Mouse (Mus musculus): ENCODE data around the gene Acox2.

Gene Acox2

GRCm38 (mm10) chr14:8213803-8214224 lies 45.3 kb downstream of the Acox2 start, which contains the start of gene Kctd6:
TSS of gene Kctd6 (plus strand) at chr14:8214140.
- peak; percentile 98 for DNase-seq (ENCODE audit: low spot score)

GRCm38 (mm10) chr14:8212996-8213395 lies 46.2 kb downstream of the Acox2 start:
- no peak for DNase-seq (ENCODE audit: low spot score)

- DNase-seq (ENCODE audit: low spot score) = no peak
Observed at GRCm38 (mm10) chr14:8209896-8210295, 49.3 kb downstream of the Acox2 start.

DNA sequence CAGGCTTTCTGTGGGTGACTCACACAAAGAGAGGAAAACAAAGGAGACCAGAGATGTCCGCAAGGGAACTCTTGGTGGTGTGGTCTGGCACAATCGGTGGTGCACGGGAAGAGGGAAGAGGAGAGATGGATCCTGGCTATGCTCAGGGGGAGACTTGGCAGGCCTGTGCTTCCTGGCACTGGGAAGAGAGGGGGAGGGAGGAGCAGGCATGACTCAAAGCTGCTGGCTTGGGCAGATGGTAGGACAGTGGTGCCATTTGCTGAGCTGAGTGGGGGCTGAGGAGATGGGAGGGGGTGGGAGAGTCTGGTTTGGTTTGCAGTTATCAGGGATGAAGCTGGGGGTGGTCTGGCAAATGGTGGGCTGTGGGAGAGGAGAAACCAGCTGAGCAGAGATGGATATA lies 50.3 kb downstream of the Acox2 start:
- no peak for DNase-seq (ENCODE audit: low spot score)

- DNase-seq (ENCODE audit: low spot score) = no peak
Observed at GRCm38 (mm10) chr14:8207543-8207942, 51.6 kb downstream of the Acox2 start.

- DNase-seq (ENCODE audit: low spot score) = no peak
Observed at GRCm38 (mm10) chr14:8207105-8207504, 52.0 kb downstream of the Acox2 start.

DNA sequence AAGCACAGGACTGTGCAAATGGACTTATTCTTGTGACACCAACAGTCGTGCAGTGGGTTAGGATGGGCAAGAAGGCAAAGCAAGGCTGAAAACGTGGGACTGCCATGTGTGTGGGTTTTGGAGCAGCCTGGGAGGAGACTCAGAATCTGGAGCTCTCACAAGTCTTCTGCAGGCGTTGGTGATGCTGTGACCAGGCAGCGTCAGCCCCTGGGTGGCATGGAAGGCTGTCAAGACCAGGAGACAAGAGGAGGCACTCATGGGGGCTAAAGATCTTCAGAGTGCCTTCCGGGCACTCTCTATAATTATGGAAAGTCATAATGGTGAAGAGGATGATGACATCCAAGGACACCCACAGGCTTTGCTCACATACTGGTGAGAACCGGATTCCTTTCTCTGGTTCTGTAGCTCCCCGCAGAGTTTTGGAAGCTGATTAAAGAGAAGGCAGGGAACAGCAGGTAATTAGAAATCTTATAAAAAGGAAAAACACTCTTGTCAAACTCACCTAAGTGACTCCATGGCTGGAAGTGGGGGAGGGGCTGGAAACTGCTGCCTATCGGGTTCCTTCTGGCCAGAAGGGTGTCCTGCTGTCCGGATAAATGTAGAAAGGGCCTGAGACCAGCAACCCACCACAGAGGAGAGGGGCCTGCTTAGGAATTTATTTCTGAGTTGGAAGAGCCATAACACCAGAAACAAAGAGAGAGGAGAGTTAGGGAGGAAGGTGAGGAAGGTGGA lies 52.8 kb downstream of the Acox2 start:
- no peak for DNase-seq (ENCODE audit: low spot score)

GRCm38 (mm10) chr14:8201715-8202114 lies 57.4 kb downstream of the Acox2 start:
- no peak for DNase-seq (ENCODE audit: low spot score)

DNA sequence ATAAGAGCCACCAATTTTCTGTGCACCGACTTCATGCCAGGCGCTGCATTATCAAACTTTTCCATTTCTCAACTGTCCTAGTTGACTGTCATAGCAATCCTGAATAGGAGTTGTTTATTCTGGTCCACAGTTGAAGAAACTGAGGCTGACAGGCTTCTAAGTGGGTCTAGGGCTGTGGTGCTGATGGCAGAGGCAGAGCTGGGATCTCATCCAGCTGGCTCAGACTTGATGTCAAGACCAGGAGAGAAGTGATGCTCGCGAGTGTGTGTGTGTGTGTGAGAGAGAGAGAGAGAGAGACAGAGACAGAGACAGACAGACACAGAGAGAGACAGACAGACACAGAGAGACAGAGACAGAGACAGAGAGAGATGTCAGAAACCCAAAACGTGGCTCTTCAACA lies 58.4 kb downstream of the Acox2 start:
- no peak for DNase-seq (ENCODE audit: low spot score)

- DNase-seq (ENCODE audit: low spot score) = no peak
Observed at GRCm38 (mm10) chr14:8192727-8193126, 66.4 kb downstream of the Acox2 start.

DNA sequence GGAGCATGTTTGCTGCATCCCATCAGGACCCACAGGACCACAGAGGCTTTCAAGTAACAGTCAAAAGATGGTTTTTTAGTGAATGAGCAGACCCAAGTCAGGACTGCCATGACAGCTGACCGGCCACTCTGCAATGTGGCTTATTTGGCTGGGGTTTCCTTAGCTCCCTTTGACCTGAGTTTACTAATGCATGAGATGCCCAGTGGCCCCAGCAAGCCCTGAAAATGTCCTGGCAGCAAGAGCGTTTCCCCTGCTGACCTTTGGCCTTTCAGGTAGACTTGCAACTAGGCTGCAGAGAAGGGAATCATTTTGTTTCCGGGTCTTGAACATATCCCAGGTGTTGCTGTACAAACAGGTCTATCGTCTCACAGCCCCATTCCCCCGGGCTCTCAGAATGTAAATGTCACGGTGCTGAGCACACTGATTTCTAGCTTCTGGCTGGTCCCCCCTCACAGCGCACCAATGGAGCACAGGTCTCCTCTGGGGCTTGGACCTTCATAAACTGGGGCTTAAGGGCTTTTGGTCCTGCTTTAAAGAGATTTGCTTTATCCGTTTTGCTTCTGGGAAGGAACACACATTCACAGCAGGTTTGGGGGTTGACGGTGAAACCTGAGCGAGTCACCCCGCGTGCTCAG lies 67.7 kb downstream of the Acox2 start:
- DNase-seq (ENCODE audit: low spot score) = no peak

DNA sequence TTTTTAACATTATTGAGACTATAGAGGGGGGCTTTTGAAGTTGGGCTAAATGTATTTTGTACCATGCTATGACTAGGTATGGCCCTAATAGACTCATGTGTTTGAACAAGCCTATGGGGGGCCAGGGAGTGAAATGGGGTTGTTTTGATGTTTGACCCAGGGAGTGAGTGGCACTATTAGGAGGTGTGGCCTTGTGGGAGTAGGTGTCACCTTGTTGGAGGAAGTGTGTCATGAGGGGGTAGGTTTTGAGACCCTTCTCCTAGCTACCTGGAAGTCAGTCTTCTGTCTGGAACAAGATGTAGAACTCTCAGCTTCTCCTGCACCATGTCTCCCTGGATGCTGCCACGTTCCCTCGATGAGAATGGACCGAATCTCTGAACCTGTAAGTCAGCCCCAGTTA lies 68.6 kb downstream of the Acox2 start:
- DNase-seq (ENCODE audit: low spot score) = no peak

DNA sequence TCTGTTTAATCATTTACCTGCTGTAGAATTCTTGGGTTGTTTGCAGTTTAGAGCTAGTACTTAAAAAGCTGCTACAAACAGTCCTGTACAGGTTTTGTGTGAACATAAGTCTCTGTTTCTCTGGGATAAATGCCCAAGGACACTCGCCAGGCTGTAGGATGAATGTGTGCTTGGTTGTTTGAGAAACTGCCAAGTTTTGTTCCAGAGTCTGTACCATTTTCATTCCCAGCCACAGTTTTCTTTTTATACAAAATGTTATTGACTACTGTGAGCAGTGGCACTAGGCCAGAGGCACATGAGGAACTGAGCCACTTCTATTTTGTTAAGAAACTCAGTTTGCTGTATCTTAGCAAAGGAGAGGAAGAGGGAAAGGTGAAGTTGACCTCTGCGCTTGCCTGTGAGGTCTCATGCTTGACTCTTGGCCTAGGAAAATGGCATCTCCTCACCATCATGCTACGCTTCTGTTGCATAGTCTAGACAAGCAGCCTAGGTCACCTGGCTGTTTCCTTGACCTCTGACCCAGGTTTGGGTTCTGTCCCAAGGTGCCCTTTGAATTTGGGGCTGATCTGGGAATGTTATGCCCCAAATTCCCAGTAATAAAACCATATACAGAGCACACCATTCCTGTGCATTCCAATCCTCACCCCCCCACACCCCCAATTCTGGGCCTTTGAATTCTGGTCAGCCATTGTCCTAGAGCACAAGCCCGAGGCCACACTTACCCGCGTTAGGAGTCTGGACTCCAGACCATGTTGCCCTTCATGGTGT lies 72.7 kb downstream of the Acox2 start:
- no peak for DNase-seq (ENCODE audit: low spot score)

- DNase-seq (ENCODE audit: low spot score) = no peak
Observed at GRCm38 (mm10) chr14:8183330-8183729, 75.8 kb downstream of the Acox2 start.

GRCm38 (mm10) chr14:8180371-8181035 lies 78.7 kb downstream of the Acox2 start:
- DNase-seq (ENCODE audit: low spot score) = no peak

DNA sequence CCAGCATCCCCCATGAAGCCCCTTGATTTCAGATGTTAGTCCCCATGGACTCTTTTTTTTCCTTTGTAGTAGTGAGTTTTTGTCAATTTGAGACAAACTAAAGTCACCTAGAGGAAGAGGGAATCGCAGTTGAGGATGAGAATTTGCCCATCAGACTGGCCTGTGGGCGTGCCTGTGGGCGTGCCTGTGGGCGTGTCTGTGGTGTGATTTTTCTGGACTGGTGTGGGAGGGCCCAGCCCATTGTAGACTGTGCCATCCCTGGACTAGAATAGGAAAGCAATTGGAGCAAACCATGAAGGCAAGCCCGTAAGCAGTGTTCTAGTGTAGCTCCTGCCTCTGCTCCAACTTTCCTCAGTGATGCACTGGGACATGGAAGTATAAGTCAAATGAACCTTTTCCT lies 82.9 kb downstream of the Acox2 start:
- DNase-seq (ENCODE audit: low spot score) = no peak

Data from urinary bladder, postnatal 25 days (tissue).